Mouse (Mus musculus): ENCODE measurements at regions not wholly inside any gene's neighbourhood (a gene's known extent, or its start where the extent isn't known, plus 50 kb on each side); places are given as distances from the start of the nearest gene placed in this dataset.

DNA sequence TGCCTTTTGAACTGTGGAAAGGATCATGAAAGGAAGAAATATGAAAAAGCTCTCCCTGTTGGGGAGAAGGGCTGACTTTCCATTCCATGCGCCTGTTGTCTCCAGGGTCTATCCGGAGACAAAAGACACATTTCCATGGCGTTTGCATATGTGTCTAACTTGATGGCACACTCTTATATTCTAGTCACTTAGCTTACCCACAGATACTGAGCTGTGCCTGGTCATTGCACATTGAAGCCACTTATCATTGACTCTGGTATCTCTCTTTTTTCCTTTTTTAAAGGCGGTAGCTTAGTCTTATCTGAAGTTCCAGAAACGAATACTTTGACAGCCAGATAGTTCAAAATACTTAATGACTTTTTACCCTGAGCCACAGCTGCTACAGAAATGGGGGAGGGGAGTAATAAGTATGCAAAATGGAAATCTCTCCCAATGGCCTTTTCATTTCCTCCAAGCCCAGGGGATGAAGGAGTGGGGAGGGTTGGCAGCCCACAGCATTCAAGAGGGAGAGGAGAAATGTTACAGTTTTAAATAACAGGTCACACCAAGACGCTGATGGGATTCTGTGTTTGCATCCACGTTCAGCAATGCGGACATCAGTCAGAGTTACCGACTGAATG lies 137.9 kb upstream of the Slc35f3 start:
- DNase-seq: no peak

GRCm38 (mm10) chr8:126162748-126163371 lies 135.5 kb upstream of the Slc35f3 start:
- no peak for DNase-seq

DNA sequence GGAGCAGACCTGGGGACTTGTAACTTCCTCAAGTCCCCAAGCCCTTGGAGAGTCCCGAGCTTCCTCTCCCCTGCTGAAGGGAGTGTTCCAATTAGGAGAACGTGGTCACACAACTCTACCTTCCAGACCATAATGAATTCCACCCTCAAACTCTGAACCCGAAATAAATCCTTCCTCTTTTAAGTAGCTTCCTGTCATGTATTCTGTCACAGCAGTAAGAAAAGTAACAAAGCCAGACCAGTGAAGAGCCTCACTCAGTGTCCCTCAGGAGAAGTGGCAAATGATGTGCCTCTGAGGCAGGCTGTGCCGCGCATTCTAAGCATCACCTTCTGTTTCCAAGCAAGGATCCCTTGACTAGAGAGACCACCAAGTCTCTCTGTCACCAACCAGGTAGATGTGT lies 134.4 kb upstream of the Slc35f3 start:
- DNase-seq: no peak

DNA sequence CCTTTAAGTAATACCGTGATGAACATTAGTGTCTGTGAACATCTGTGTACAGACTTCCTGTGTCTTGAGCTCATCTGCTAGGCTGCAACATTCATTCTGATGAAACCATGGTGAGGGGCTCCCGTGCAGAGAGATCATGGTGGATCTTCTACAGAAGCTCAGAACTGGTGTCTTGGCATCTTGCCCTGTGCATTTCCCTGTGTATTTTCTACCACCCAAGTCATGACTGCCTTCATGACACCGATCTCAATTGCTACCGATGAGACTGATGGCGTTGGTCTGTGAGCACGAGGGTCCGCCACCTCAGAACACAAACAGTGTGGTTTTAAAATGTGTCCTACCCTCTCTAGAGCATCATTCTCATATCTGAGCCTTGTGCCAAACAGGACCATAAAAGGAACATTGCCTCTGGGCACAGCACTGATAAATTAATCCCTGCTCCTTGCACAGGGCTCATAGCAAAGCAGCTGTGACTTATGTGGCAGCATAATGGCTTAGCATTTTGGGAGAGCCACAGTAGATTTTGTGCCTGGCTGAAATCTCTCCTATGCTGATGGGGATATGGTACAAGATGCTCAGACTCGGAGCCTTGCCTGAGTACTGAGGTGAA lies 132.8 kb upstream of the Slc35f3 start:
- no peak for DNase-seq

- DNase-seq: no peak
Observed at GRCm38 (mm10) chr8:126166394-126166793, 132.0 kb upstream of the Slc35f3 start.

DNA sequence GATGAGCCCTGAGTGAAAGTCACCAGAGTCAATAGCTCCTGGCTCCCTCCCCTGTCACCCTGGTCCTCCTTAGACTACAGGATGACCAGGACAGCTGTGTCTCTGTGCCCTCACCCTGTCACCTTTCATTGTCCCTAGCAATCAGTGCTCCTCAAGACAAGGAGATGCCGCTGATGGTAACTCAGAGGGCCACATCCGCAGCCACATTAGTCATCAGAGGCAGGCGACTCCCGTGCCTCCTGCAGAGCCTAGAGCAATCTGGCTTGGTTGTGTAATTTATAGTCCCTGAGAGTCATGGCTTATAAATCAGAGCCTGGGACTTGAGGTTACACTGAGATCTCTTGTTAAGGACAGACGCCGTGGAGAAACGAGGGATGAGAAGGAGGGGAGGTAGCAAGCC lies 123.9 kb upstream of the Slc35f3 start:
- DNase-seq: no peak

GRCm38 (mm10) chr8:126176305-126176704 lies 122.1 kb upstream of the Slc35f3 start:
- DNase-seq: no peak

DNA sequence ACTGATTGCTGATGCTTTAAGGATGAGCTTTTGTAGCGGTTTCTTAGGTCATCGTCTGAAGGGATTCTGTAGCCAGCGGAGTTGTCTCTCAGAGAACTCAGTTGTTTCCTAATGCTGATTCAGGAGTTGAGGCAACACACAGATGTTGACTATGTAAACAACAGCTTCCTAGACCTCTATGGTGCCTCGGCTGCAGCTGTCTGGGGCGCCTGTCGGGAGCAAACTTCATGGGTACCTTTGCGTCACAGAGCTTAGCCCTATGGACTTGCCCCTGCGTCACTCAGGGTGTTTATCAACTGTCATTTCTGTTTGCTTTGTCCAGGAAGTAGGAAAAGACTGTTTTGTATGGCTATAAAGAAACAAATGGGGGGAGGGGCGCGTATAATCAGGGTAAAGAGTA lies 120.5 kb upstream of the Slc35f3 start:
- DNase-seq: no peak

DNA sequence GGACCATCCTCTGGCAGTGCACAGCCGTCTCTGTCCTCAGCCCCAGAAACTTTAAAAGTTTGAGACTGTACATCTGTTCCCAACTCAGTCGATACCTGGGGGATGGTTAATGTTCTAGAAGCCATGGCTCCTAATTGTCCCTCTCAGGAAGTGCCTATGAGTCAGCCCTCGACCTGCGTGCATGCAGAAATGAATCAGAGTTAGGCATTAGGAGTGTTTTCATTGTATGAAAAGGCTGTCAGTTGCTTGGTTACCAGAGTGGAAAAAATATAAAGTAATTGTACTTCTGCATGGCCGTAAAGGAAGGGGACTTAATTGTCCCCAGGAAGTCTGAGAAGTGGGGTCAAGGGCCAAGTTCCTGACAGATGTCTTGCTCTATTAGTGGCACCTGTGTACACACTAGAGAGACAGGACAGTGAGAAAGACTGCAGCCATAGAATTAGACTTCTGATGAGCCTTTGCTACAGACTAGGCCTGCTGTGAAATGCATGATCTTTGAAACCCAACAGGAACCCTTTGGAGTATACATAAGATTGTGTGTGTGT lies 109.5 kb upstream of the Slc35f3 start:
- DNase-seq: no peak

- DNase-seq: no peak
Observed at GRCm38 (mm10) chr8:126195616-126196015, 102.7 kb upstream of the Slc35f3 start.

DNA sequence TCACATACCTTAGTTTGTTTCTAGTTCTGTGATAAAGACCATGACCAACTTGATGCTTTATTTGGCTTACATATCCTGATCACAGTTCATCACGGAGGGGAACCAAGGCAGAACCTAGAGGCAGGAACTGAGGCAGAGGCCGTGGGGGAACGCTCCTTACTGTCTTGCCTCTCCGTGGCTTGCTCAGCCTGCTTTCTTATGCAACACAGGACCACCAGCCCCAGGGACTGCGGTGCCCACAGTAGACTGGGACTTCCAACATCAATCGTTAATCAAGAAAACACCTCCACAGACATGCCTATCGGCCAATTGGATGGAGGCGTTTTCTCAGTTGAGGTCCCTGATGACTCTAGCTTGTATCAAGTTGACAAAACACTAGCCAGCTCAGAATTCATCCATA lies 87.8 kb upstream of the Slc35f3 start:
- DNase-seq: no peak

DNA sequence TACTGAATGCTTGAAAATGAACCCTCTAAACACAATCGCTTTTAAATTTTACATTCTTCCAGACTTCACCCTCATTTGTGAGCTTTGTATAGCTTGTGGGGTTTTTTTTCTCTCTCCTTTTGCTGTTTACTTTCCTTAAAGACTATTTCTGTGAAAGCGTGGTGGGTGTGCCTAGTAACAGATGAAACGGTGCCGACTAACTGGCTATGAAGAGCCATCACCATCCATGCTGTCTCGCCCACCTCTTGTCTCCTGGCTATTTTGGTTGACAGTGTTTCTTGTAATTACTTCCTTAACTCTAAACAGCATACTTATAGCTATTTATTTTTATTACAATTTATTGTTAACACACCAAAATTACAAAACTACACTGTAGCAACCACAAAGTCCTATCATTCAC lies 85.6 kb upstream of the Slc35f3 start:
- no peak for DNase-seq

DNA sequence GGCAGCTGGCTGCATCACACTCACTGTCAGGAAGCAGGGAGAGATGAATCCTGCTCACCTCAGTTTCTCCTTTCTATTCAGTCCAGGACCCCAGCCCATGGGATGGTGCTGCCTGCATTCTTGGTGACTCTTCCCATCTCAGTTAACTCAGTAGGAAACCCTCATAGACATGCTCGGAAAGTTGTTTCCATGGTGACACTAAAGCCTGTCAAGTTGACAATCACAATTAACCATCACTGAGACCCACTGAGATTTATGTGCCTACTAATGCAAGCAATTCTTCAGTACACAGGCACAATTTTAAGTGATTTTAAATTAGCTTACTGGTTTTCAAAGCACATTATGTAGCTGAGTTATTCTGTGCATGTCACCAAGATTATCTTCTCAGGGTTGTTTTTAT lies 83.8 kb upstream of the Slc35f3 start:
- DNase-seq: no peak

DNA sequence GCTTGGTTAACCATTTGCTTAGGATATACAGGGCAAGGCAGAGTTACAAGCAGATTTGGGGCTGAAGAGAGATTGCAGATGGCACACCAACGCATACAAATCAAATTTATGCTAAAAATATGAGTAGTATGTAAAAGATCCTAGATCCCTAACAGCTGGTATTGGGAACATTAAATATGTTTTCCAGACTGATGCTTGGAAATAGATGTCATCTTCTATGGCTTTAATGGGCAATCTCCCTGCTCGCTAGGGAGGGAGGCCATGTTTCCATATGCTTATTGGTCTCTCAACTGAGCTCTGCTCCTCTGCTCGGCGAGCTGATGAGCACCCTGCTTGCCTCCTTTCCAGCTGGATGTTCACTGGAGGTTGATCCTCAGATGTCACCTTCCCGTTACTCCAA lies 82.0 kb upstream of the Slc35f3 start:
- no peak for DNase-seq

DNA sequence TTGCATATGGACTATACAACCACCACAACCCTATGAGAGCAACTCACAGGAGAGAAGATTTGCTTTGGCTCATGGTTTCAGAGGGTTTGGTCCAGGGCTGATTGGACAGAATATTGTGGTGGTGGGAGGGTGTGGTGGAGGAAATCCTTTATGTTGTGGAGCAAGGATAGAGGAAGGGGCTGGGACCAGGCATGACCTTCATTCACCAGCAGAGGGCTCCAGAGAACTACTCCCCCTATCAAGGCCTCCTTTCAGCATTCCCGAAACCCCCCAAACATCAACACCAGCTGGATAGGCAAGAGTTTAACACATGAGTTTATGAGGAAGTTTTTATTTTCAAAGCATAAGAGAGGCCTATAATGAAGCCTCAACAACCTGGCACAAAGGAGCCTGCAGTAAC lies 76.7 kb upstream of the Slc35f3 start:
- no peak for DNase-seq

GRCm38 (mm10) chr8:126231801-126232200 lies 66.6 kb upstream of the Slc35f3 start:
- no peak for DNase-seq

- no peak for DNase-seq
Observed at GRCm38 (mm10) chr8:126232521-126232920, 65.8 kb upstream of the Slc35f3 start.

GRCm38 (mm10) chr8:126239684-126240083 lies 58.7 kb upstream of the Slc35f3 start:
- no peak for DNase-seq

DNA sequence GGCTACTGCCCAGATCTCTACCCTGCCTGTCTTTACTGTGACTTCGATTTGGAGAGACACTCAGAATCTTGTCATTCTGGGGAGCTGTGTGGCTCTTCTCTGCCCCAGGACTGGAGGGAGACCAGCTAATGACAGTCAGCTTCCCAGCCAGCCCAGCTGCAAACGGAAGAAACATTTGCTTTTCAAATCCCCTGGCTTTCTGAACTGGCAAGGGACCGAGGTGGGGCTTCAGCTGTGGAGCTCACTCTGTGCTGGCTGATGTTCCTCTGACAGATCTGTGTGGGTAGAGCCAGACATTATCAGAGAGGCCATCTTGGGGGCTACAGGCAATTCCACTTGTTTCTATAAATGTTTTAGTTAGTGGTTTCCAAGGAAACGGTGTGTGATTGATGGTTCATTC lies 54.0 kb upstream of the Slc35f3 start:
- no peak for DNase-seq
